ENCODE assay signal across 9 mouse cellular contexts in genomic region chr12:104837111-104837837, GRCm38 (mm10). TPM values are rescaled to one million over a fixed set of nuclear protein-coding genes. Genes with fewer than 3 reads are reported as not detected.
DNase-seq lines count a peak whose midpoint lies in the region; ATAC-seq and TF ChIP-seq lines count a peak whose summit lies in the region.
"Had no signal": no experiment of that assay in that cellular context is flagged by ENCODE, and none has a peak within 500 bp of the region (broad histone marks: within the 10 kb centered on the region; RNA-seq: fewer than 3 reads in every experiment).

No protein-coding gene starts in this region.

- 53% methylated on average over 2 of the region's 2 CpGs for WGBS in heart, postnatal 0 days
- 62% methylated on average over 2 of the region's 2 CpGs for WGBS in heart, embryonic 12.5 days
- WGBS in midbrain, embryonic 15.5 days, result 68% methylated on average over 2 of the region's 2 CpGs

- H3K4me3 ChIP-seq in heart, postnatal 0 days (ENCODE audit: low read depth, low read length), result no peak overlapping the region
- no peak overlapping the region for H3K4me3 ChIP-seq in heart, embryonic 12.5 days
- H3K4me3 ChIP-seq in midbrain, embryonic 15.5 days, result no peak overlapping the region
- H3K4me3 ChIP-seq: neural tube, embryonic 13.5 days had no signal

- peaks cover 8% of the 10 kb centered on the region for H3K27me3 ChIP-seq in heart, postnatal 0 days (ENCODE audit: control insufficient read depth, insufficient read depth, low read length)
- H3K27me3 ChIP-seq in heart, embryonic 12.5 days (replicated peaks), result peaks cover 14% of the 10 kb centered on the region
- no peaks in the 10 kb centered on the region for H3K27me3 ChIP-seq in midbrain, embryonic 15.5 days (replicated peaks)
- H3K27me3 ChIP-seq: neural tube, embryonic 13.5 days had no signal

- TF ChIP-seq CTCF in heart, postnatal 0 days (IDR thresholded peaks at IDR 0.05; ENCODE audit: low read depth), result no peak

- no peak overlapping the region for H3K27ac ChIP-seq in heart, postnatal 0 days (ENCODE audit: low read depth)
- H3K27ac ChIP-seq in heart, embryonic 12.5 days (ENCODE audit: poor library complexity, severe bottlenecking), result no peak overlapping the region
- H3K27ac ChIP-seq in midbrain, embryonic 15.5 days, result no peak overlapping the region
- H3K27ac ChIP-seq: neural tube, embryonic 13.5 days had no signal

- no peak for TF ChIP-seq EP300 in heart, postnatal 0 days (IDR thresholded peaks at IDR 0.05; ENCODE audit: low read depth)

- ATAC-seq in heart, postnatal 0 days (ENCODE audit: insufficient read depth, low read depth), result peak; percentile 52; the same call in 1 of the 2 replicates
- no peak for ATAC-seq in heart, embryonic 12.5 days (ENCODE audit: insufficient number of reproducible peaks, low FRiP score)
- no peak for ATAC-seq in midbrain, embryonic 15.5 days (replicated peaks)

- no peak overlapping the region for H3K9ac ChIP-seq in heart, postnatal 0 days (replicated peaks; ENCODE audit: low read depth, low read length)
- no peak overlapping the region for H3K9ac ChIP-seq in heart, embryonic 12.5 days
- H3K9ac ChIP-seq in midbrain, embryonic 15.5 days, result no peak overlapping the region
- H3K9ac ChIP-seq: neural tube, embryonic 13.5 days had no signal

- no peak for DNase-seq in heart, postnatal 0 days (ENCODE audit: low spot score)
- DNase-seq in brain, adult 2 months (ENCODE audit: low read depth, low spot score), result peak; percentile 96
- DNase-seq in frontal cortex, postnatal 10 days (ENCODE audit: low spot score in 2 of 2), result peak; percentile 45 to 67
- DNase-seq in left cerebral cortex, postnatal 10 days (ENCODE audit: extremely low spot score in 1 of 2, low spot score in 2 of 2), result peak; percentile 66 to 67
- DNase-seq in testis, postnatal 14 days (ENCODE audit: low spot score), result peak; percentile 84
- no peak for DNase-seq in urinary bladder, adult 18-20 months (ENCODE audit: low spot score in 2 of 2)

- no peaks in the 10 kb centered on the region for H3K36me3 ChIP-seq in heart, postnatal 0 days (replicated peaks; ENCODE audit: control insufficient read depth, insufficient read depth, low read length)
- H3K36me3 ChIP-seq in heart, embryonic 12.5 days, result no peaks in the 10 kb centered on the region
- H3K36me3 ChIP-seq in midbrain, embryonic 15.5 days (replicated peaks), result no peaks in the 10 kb centered on the region
- H3K36me3 ChIP-seq: neural tube, embryonic 13.5 days had no signal

- no peak overlapping the region for H3K4me2 ChIP-seq in heart, postnatal 0 days (ENCODE audit: low read depth, low read length)
- no peak overlapping the region for H3K4me2 ChIP-seq in heart, embryonic 12.5 days
- no peak overlapping the region for H3K4me2 ChIP-seq in midbrain, embryonic 15.5 days
- H3K4me2 ChIP-seq: neural tube, embryonic 13.5 days had no signal

- intact Hi-C loops in left cerebral cortex, postnatal 10 days (cut with DNase I), result loop anchor here (5.0 kb wide), 1 partner anchor 100 kb away; no protein-coding TSS in a partner anchor

- H3K9me3 ChIP-seq in heart, postnatal 0 days (replicated peaks; ENCODE audit: control insufficient read depth, low read length), result no peaks in the 10 kb centered on the region
- no peaks in the 10 kb centered on the region for H3K9me3 ChIP-seq in heart, embryonic 12.5 days (replicated peaks)
- no peaks in the 10 kb centered on the region for H3K9me3 ChIP-seq in midbrain, embryonic 15.5 days
- H3K9me3 ChIP-seq: neural tube, embryonic 13.5 days had no signal

- peaks cover 9% of the 10 kb centered on the region; the same call in 1 of the 2 replicates for H3K4me1 ChIP-seq in heart, postnatal 0 days (ENCODE audit: control insufficient read depth, insufficient read depth)
- H3K4me1 ChIP-seq in heart, embryonic 12.5 days (replicated peaks), result peaks cover 10% of the 10 kb centered on the region
- peaks cover 5% of the 10 kb centered on the region; the same call in 1 of the 2 replicates for H3K4me1 ChIP-seq in midbrain, embryonic 15.5 days

RNA-seq across cellular contexts. Expression of gene Clmn, which starts 27.6 kb away (rescaled TPM):
- total RNA-seq in heart, postnatal 0 days (2014; rRNA removed; ENCODE audit: low replicate concordance), result 0.31 and 0.70 TPM in 2 replicates
- 0.22 and 0.31 TPM in 2 replicates for polyA plus RNA-seq in heart, postnatal 0 days (2015; fragmentation: Nextera tagmentation; extraction: Ambion mirVana)
- polyA plus RNA-seq in heart, embryonic 12.5 days (2016; fragmentation: Nextera tagmentation; extraction: Ambion mirVana), result 0.56 and 1.3 TPM in 2 replicates
- total RNA-seq in left cerebral cortex, postnatal 10 days (2021), result 10 to 100 TPM; 18.1 to 24.5 TPM
- 1.4 and 1.7 TPM in 2 replicates for polyA plus RNA-seq in midbrain, embryonic 15.5 days (2015; fragmentation: Nextera tagmentation; extraction: Ambion mirVana)

Comparison
In these comparisons a context has a peak if more than half of its experiments do, and no peak if none do; other contexts are left out.
1. DNase-seq: peak in brain, adult 2 months (single experiment), frontal cortex, postnatal 10 days (2 of 2), left cerebral cortex, postnatal 10 days (2 of 2) and testis, postnatal 14 days (single experiment); none in heart, postnatal 0 days (single experiment) and urinary bladder, adult 18-20 months (0 of 2).